25 mouse cellular contexts compared by ENCODE assay signal in the genomic region with DNA sequence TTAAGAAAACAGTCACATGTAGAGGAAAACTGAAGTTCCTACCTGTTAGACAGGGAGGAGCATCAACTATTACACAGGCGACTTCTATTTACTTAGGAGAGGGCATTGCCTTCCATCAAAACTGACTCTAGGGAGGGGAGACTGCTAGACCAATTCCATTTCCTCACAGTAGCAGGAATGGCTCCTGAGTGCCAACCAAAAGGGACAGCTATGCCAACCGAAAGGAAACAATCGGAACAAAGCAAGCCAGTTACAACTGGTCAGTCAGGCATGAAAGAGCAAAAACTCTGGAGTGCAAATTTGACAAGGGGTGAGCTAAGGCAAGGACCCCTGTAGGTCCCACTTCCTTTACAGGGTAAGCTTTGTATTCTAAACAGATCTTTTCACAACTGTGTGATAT.
"Had no signal": no experiment of that assay in that cellular context is flagged by ENCODE, and none has a peak within 500 bp of the region (broad histone marks: within the 10 kb centered on the region; RNA-seq: fewer than 3 reads in every experiment).

No protein-coding gene starts in this region.

- H3K4me2 ChIP-seq: kidney, embryonic 15.5 days; liver, embryonic 11.5 days; liver, embryonic 15.5 days; lung, embryonic 15.5 days; midbrain, embryonic 13.5 days; neural tube, embryonic 13.5 days; stomach, embryonic 15.5 days had no signal

- H3K4me3 ChIP-seq: kidney, embryonic 15.5 days; left cerebral cortex, adult 2 months; liver, embryonic 15.5 days; lung, embryonic 15.5 days; megakaryocyte, embryonic 14.5 days; midbrain, embryonic 10.5 days; midbrain, embryonic 13.5 days; myocyte; neural tube, embryonic 13.5 days; stomach, embryonic 15.5 days had no signal

- ATAC-seq: intestine, postnatal 0 days; midbrain, embryonic 13.5 days; midbrain, embryonic 16.5 days had no signal

- H3K27ac ChIP-seq: kidney, embryonic 15.5 days; left cerebral cortex, adult 2 months; liver, embryonic 15.5 days; lung, embryonic 15.5 days; midbrain, embryonic 10.5 days; midbrain, embryonic 13.5 days; neural tube, embryonic 13.5 days; stomach, embryonic 15.5 days had no signal

- H3K4me1 ChIP-seq: kidney, embryonic 15.5 days; liver, embryonic 15.5 days; lung, embryonic 15.5 days; megakaryocyte, embryonic 14.5 days; stomach, embryonic 15.5 days had no signal

- DNase-seq: kidney, adult 2 months; kidney, postnatal 10 days; kidney, postnatal 4 days; layer of hippocampus, adult 9-11 months; layer of hippocampus, postnatal 36 days; lung, adult 18-20 months; lung, postnatal 10 days; lung, postnatal 36 days; right cerebral cortex, adult 18-20 months; right cerebral cortex, postnatal 14 days; right cerebral cortex, postnatal 4 days; thymus, postnatal 25 days had no signal

- H3K27me3 ChIP-seq: kidney, embryonic 15.5 days; liver, embryonic 15.5 days; lung, embryonic 15.5 days; megakaryocyte, embryonic 14.5 days; midbrain, embryonic 13.5 days; neural tube, embryonic 13.5 days; stomach, embryonic 15.5 days had no signal

- H3K9me3 ChIP-seq: kidney, embryonic 15.5 days; liver, embryonic 15.5 days; lung, embryonic 15.5 days; midbrain, embryonic 10.5 days; midbrain, embryonic 13.5 days; neural tube, embryonic 13.5 days; stomach, embryonic 15.5 days had no signal

- H3K9ac ChIP-seq: kidney, embryonic 15.5 days; liver, embryonic 15.5 days; lung, embryonic 15.5 days; midbrain, embryonic 13.5 days; neural tube, embryonic 13.5 days; stomach, embryonic 15.5 days had no signal

- H3K36me3 ChIP-seq: kidney, embryonic 15.5 days; liver, embryonic 15.5 days; lung, embryonic 15.5 days; midbrain, embryonic 10.5 days; midbrain, embryonic 13.5 days; neural tube, embryonic 13.5 days; stomach, embryonic 15.5 days had no signal
